Mouse (Mus musculus) thymus, postnatal 36 days (tissue): Measurements from ENCODE around the gene Hsd17b1.
"Not testable (repeated sequence)": the region's sequence is repeated elsewhere in the genome, so short reads cannot be mapped to it uniquely, and the experiment has no call there.

Experiments used
- DNase-seq, 2 experiments: peaks; one replicate each; pipeline ENCODE4 v3.0.0; 2022; ENCODE audit warnings: mixed read lengths in 2 of 2

The Hsd17b1 gene

DNA sequence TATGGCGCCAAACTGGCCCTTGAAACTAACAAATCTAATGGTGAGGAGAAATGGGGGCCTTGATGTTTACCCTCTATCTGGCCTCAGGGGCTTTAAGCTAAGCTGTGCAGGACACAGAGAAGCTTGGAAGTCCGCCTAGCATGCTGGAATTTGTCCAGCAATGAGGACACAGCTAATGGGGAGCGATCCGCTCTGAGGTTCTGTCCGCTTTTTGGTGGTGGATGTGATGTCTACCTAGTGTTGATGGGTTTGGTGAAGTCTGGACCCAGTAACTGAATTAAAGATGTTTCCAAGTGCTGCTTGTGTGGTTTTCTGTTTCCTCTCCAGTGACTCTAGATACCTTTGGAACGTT, 8.1 kb downstream of the Hsd17b1 start:
- peak in 1 of 2 experiments; percentile 4 for DNase-seq

GRCm38 (mm10) chr11:101086756-101087681, 8.8 kb downstream of the Hsd17b1 start, which contains the start of gene Mlx:
Mlx (plus strand) TSS chr11:101087277.
- DNase-seq, result peak; percentile 86 to 90

DNA sequence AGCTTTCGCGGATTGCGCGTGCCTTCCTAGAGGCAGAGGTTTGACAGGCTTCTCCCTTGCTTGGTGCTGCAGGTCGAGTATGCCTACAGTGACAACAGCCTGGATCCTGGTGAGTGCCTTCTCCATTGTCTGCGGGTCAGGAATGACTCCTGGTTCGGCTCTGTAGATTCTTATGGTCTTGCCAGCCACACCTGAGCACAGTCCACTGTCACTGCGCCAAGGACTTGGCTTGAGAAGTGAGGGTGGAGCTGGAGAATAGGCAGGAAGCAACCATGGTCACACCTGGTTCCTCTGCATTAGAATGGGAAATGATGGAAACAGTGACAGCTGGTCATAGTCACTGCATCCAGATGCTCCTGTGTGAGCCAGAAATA, 9.5 kb downstream of the Hsd17b1 start:
- DNase-seq, result no peak

GRCm38 (mm10) chr11:101089931-101090330, 11.7 kb downstream of the Hsd17b1 start:
- no peak for DNase-seq

DNA sequence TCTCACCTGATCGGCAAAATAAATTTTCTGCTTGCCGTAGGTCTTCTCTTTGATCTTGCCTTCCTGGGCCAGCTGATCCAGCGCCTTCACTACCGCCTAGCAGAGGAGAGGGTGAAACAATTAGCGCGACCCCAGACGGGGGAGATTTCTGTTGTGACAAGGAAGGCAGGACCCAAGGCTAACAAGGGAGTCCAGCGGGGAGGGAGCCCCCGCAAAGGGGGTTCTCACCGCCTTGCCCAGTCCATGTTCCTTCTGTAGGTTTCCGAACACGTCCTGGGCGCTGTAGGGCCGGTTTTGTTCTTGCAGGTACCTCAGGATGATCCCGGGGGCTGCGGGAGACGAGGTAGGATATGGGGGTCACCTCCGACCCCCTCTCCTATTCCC, 16.7 kb downstream of the Hsd17b1 start:
- no peak for DNase-seq

- peak; percentile 91 to 92 for DNase-seq
Observed at GRCm38 (mm10) chr11:101095314-101096024, 17.3 kb downstream of the Hsd17b1 start, which contains the start of gene Psmc3ip. Psmc3ip (minus strand) TSS chr11:101095436.

DNA sequence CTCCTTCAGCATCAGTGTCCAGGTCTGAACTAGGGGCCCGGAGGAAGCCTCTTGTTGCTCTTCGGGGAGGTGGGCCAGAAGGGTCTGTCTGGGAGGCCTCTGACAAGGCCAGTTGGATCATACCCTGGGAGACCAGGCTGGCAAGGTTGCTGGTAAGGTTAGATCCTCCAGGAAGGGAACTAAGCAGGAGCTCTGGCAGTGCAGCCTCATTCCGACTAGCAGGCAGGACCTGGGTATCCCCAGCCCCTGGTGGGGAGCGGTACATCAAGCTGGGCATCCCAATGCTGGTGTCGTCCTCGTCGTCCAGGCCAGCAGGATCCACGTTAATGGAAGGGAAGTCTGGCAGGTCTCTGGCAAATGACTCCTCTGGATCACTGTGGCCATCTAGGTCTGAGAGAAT, 20.0 kb downstream of the Hsd17b1 start:
- DNase-seq, result no peak

- DNase-seq, result no peak
Observed at GRCm38 (mm10) chr11:101103011-101103410, 24.8 kb downstream of the Hsd17b1 start.

DNA sequence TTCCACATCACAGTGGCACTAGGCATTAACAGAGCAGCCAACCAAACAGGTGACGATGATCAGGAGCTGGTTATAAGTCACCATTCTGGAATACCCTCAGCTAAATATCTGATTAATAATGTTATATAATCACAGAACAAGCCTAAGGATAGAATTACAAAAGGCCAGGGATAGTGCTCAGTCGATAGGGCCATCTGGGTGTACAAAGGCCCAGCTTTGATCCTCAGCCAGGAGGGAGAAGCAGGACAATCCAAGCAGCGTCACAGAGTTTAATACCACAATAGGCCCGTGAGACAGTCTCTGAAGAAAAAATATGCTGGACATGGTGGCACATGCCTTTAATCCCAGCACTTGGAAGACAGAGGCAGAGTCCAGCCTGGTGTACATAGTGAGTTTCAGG, 31.1 kb downstream of the Hsd17b1 start:
- DNase-seq, result no peak

GRCm38 (mm10) chr11:101110708-101111107, 32.5 kb downstream of the Hsd17b1 start:
- no peak for DNase-seq

- no peak for DNase-seq
Observed at GRCm38 (mm10) chr11:101111178-101111577, 33.0 kb downstream of the Hsd17b1 start.

GRCm38 (mm10) chr11:101112186-101112585, 34.0 kb downstream of the Hsd17b1 start:
- no peak for DNase-seq

GRCm38 (mm10) chr11:101115564-101115963, 37.4 kb downstream of the Hsd17b1 start:
- DNase-seq, result no peak

GRCm38 (mm10) chr11:101118105-101118504, 39.9 kb downstream of the Hsd17b1 start:
- no peak for DNase-seq

GRCm38 (mm10) chr11:101119131-101119760, 41.0 kb downstream of the Hsd17b1 start:
- no peak for DNase-seq

DNA sequence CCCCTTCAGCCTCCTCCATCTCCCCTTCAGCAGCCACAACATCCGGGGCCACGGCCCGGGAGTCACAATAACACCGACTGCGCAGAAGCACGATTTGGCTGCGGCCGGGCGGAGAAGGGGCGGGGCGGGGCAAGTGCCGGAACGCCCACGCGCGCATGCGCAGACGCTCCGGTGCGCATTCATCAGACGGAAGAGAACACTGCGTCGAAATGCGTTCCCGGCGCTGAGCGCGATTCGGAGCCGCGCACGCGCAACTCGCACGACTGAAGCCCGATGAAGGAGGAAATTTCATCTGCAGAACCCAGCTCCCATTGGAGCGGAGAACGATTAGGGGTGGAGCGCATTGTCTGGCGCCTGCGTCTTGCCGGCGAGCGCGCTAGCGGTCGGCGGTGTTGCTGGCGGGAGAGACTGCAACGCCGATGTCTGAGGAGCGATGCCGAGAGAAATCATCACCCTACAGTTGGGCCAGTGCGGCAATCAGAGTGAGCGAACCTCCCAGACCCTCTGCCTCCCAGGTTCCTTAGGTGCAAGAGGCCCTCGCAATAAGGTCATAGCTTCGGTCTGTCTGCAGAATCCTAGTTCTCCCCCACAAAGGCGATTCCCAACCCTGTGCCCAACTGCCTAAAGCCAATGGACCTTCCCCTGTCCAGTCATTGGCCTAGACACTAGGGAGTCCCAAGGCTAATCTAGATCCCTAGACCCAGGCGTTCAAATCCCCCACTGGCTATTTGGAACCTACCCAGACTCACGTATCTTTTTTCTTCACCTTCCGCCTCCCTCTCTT, 41.7 kb downstream of the Hsd17b1 start, which contains the start of the genes Retreg3 and Tubg1:
Gene Retreg3 (minus strand): TSS at position 133 of the 784 bp plus-strand sequence.
Gene Tubg1 (plus strand): TSS at position 178 of the 784 bp plus-strand sequence.
- peak; percentile 99 for DNase-seq

- peak; percentile 16 to 37 for DNase-seq
Observed at GRCm38 (mm10) chr11:101120545-101121188, 42.5 kb downstream of the Hsd17b1 start.

DNA sequence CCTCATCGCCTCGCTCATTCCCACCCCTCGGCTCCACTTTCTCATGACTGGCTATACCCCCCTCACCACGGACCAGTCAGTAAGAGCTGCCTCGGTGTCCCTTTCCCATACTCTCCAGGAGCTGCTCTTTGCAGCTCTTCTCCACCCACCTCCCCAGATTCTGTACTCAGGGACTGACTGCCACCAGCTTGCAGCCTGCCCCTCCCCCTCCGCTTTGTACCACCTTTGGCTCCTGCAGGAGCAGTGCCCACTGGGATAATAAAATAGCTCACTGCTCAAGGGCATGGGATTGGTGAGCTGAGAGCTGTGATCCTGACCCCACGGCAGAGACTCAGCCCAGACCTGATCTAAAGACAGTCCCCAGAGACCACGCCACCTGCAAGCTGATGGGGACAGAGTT, 46.3 kb downstream of the Hsd17b1 start:
- not testable (repeated sequence) for DNase-seq

GRCm38 (mm10) chr11:101125008-101125407, 46.8 kb downstream of the Hsd17b1 start:
- DNase-seq, result not testable (repeated sequence)

DNA sequence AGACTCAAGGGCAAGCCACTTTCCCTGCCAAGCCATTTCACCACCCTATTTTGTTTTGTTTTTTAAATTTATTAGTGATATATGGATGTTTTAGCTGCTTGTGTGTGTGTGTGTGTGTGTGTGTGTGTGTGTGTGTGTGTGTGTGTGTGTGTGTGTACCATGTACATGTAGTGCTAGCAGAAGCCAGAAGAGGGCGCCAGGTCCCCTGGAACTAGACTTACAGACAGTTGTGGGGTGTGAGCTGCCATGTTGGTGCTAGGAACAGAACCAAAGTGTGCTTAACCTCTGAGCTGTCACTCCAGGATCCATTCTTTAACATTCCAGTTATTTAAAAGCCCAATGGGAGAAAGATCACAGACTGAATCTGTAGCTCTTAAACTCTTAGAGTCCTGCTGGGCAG, 48.9 kb downstream of the Hsd17b1 start:
- no peak for DNase-seq

DNA sequence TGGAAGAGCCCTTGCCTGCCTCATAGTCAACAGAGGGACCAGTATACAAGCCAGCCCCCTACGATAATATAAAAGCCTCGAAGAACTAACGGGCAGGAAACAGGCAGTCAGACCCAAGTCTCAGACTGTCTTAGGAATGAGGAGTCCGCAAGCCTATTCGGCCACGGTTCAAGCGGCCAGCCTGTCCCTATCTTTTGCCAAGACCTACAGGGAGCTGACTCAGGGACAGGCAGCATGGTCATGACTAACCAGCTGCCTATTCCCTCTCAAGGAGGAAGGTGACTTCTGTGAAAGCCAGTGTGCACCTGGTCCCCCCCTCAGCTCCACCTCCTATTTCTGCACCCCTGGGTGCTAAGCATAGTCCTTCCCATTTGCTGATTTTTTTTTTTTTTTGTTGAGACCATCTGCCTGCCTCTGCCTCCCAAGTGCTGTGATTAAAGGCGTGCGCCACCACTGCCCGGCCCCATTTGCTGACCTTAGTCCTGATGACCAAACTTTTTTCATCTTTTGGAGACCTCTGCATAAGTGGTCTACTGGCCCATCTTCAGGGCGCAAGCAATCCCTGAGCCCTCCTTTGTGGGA, 50.9 kb downstream of the Hsd17b1 start:
- no peak for DNase-seq
